Mouse (Mus musculus): ENCODE measurements around the gene Acvr1b.

DNA sequence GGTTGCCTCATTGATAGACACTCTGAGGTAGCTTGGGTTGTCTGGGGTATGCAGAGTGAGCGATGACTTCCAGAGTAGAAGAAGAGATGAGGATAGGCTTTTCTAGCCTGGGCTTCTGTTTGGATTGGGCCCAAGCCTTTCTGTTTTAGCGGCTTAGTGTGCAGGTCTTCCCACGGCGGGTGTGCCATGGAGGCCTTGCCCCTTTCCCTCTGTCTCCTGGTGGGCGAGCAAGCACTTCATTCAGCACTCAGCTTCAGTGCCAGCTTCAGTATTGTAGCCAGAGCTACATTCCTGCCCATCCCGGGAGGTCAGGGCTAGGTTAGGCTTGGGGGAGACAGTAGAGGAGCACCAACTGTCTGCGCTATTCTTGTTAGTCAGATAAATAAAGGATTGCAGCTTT lies 18.8 kb downstream of the Acvr1b start:
- no peak for TF ChIP-seq GATA1 (IDR thresholded peaks at IDR 0.05; ENCODE audit: borderline replicate concordance, low read length)
- no peak for TF ChIP-seq FLI1 (IDR thresholded peaks at IDR 0.05; ENCODE audit: low read length)

Data from megakaryocyte, embryonic 14.5 days (primary cell).